Mouse (Mus musculus) lung, postnatal 0 days (tissue): ENCODE measurements around the gene Slc22a8.

ENCODE experiments used
- CTCF ChIP-seq: IDR thresholded peaks from 2 replicates; pipeline ENCODE4 v1.5.1; 2016; ENCODE audit warnings: antibody characterized with exemption, mild to moderate bottlenecking
- EP300 ChIP-seq: IDR thresholded peaks from 2 replicates; pipeline ENCODE4 v1.6.1; 2016; ENCODE audit warnings: antibody characterized with exemption, mild to moderate bottlenecking, control low read depth

- no peak for TF ChIP-seq CTCF
- TF ChIP-seq EP300, result no peak
Measured at GRCm38 (mm10) chr19:8586350-8586749, 4.7 kb upstream of the Slc22a8 start.
